Mouse (Mus musculus) skeletal muscle tissue, adult 2 months (tissue): ENCODE results near the gene Fam53b.

Experiments
- DNase-seq: peaks from one replicate; pipeline ENCODE4 v3.0.0-alpha.2; 2012; ENCODE audit warnings: low read depth, low spot score

The Fam53b gene

DNA sequence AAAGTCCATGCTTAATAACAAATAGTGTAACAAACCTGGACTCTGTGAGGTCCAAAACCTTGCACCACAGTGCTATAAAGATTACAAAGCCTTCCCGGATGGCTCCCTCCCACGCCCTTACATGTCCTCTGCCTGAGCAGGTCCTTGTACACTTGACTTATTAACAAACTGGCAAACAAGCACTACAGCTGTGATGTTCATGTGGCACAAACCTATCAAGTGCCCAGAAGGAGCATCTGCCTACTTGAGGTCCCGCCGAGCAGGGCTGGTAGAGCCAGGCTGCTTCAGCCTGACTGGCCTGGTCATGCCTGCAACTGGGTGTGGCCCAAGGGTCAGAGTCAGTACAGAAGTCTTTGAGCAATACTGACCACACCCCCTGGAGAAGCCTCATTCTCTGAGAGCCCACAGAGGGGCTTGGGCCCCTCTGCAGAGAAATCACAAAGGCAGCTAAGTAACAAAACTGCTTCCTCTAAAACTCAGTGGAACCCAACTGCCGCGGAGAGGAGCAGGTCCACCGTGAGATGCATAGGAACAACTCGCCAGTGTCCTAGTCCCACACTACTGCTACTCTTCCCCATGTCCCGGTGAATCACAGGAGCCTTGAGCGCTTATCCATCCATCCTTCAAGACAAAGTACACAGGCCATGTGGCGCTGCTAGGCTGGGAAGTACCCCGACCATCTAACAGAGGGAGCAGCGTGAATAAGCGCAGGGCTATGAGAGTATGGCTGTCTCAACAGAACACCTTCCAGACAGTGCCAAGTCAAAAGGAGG is 23.1 kb downstream of the Fam53b start:
- no peak for DNase-seq

DNA sequence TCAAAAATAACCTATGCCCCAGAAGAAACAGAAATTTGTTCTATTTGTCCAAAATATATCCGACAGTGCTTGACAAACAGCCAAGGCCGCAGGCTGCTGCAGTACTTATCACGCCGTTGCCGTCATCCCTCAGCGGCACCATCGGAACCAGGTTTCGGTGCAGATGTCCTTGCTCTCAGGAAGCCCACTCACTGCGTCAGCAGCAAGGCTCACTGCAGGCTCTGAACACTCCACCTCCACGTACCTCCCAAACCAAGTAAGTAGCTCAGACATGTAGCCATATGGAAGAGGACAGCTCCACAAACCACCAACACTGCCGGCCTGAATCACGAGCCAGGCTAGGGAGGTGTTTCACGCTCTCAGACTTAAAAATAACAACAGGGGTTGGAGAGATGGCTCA is 24.9 kb downstream of the Fam53b start:
- DNase-seq, result no peak

- no peak for DNase-seq
Measured at GRCm38 (mm10) chr7:132787496-132788190, 26.0 kb downstream of the Fam53b start.

GRCm38 (mm10) chr7:132787022-132787421 is 26.7 kb downstream of the Fam53b start:
- no peak for DNase-seq

GRCm38 (mm10) chr7:132786522-132786921 is 27.2 kb downstream of the Fam53b start:
- no peak for DNase-seq

- DNase-seq, result peak; percentile 76
Measured at GRCm38 (mm10) chr7:132786011-132786410, 27.7 kb downstream of the Fam53b start.

- no peak for DNase-seq
Measured at GRCm38 (mm10) chr7:132784101-132784500, 29.6 kb downstream of the Fam53b start.

DNA sequence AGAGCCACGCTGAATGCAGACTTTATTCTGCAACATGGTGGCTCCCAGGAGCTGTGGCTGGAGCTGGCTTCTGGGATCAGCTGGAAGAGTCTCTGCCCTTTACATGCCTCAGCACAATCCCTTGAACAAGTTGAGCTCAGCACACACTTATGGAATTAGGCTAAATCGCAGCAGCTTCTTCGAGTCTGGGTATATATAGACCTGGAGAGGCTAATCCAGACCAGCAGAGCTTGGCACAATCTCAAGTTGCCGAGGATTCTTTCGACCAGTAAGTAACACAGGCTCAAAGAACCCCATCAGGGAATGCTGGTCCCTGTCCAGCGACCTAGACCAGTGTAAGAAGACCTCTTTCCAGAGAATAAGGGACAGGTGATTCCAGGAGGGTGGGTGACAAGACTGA is 31.8 kb downstream of the Fam53b start:
- peak; percentile 68 for DNase-seq

GRCm38 (mm10) chr7:132781130-132781814 is 32.4 kb downstream of the Fam53b start:
- no peak for DNase-seq

DNA sequence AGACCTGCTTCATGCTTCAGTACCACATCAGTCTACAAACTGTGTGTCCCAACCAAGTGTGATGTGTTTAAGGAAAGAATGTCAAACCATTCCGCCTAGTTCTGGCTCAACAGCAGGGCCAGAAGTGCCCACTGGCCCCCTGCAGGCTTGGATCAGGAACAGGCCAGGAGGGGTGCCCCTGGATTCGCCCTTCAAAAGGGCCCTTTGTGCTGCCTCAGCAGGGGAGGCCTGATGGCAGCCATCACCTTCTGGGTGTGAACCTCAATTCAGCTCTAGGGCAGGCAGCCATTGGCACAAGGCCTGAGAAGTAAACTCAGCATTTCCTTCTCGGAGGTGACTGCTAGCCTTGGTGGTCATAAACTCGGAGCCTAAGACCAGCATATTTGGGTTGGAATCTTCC is 33.1 kb downstream of the Fam53b start:
- DNase-seq, result no peak

DNA sequence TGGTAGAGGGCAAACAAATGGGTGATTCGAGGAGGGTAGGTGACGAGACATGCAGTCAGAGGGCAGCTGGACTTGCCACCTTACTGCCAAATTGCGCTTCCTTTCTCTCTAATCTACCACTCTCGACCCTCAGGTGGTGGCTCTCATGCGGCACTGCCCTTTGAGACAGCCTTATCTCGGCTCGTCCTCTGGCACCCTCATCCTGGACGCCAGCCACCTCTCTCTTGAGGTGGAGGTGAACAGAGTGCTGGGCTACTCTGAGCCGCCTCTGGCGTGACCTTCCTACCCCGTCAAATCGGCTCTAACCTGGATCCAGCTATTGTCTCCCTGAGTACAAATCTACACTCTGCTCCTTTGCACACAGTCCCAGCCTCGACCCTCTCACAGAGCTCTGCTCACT is 35.1 kb downstream of the Fam53b start:
- DNase-seq, result no peak

- no peak for DNase-seq
Measured at GRCm38 (mm10) chr7:132777728-132778453, 35.8 kb downstream of the Fam53b start.

- no peak for DNase-seq
Measured at GRCm38 (mm10) chr7:132777117-132777516, 36.6 kb downstream of the Fam53b start.

- peak; percentile 72 for DNase-seq
Measured at GRCm38 (mm10) chr7:132776338-132777111, 37.2 kb downstream of the Fam53b start.

- no peak for DNase-seq
Measured at GRCm38 (mm10) chr7:132775922-132776321, 37.8 kb downstream of the Fam53b start.

DNA sequence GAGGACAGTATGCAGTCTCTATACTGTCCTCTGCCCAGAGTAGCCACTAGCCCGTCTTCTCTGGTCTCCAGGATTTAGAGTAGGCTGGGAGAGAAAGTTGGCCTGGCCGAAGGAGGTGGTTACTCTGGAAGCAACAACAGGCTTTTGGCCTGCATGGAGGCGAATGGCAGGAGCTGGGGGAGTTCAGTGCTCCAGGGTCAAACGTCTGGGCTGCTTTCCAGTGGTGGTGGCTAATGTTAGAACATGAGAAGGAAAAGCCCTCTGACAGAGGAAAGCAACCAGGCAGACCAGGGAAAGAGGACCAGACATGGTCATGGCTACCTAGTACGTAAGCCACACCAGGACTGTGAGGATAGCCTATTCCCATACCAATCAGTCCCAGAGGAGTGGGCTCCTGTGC is 38.4 kb downstream of the Fam53b start:
- DNase-seq, result peak; percentile 79

GRCm38 (mm10) chr7:132773011-132773705 is 40.5 kb downstream of the Fam53b start:
- DNase-seq, result no peak

- no peak for DNase-seq
Measured at GRCm38 (mm10) chr7:132772440-132772839, 41.2 kb downstream of the Fam53b start.

- no peak for DNase-seq
Measured at GRCm38 (mm10) chr7:132768498-132769344, 45.0 kb downstream of the Fam53b start.

GRCm38 (mm10) chr7:132767999-132768370 is 45.7 kb downstream of the Fam53b start:
- DNase-seq, result no peak
